Mouse (Mus musculus) fibroblast of lung, adult 2 months (primary cell): ENCODE results near the gene Rras.

Experiments used
- DNase-seq: peaks from one replicate; pipeline ENCODE4 v3.0.0-alpha.2; 2011; ENCODE audit warnings: low read depth

Gene Rras

GRCm38 (mm10) chr7:45027761-45028160, 10.0 kb downstream of the Rras start:
- no peak for DNase-seq

DNA sequence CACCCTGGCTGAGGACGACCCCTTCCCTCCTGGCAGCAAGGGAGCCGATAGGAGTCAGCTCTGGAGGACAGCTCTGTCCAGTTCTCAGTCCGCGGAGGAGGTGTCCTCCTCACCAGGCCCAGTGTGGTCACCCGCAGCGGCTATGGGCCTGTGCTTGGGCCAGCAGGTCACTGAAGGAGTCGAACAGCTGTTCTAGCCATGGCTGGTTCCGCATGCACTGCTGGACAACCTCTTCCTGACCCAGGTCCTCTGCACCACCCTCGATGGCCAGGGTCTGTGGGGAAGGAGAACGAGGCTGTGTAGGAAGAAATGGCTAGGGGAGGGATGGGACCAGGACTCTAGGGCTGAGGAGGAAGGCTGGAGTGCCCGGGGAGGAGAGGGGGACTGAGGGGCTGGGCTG, 10.6 kb downstream of the Rras start:
- DNase-seq: no peak

DNA sequence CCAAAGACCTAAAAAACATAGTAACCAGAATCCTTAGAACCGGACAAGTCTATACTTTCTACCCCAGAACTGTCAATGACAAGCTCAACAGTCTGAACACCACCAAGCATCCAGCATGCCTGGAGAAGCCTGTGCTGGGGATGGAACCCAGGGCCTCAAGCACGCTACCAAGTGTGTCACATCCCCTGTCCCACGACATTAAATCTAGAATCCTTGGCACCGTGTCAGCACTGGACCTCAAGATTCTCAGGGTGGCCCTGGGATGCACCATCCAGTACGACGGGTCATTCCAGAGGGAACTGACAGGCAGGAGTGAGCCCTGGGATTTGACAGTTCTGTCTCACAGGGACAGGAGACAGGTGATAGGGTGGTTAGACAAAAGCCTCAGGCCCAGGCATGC, 12.2 kb downstream of the Rras start:
- no peak for DNase-seq

DNA sequence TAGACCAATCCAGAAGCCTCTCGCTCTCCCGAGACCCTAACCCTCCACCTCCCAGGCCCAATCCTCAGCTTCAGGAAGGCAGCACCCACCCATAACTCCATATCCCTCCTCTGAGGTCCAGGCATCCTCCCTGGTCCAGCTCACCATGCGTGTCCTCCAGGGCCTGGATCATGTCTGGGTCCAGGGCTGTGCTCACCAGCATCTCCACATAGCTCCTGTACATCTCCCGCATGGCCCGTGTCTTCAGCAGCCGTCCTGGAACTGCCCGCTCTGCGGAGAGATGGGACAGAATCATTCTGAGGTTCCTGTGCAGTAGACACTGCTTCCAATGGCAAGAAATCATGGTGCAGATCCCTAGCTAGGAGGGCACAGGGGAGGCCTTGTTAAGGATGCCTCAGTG, 13.1 kb downstream of the Rras start:
- DNase-seq: no peak

DNA sequence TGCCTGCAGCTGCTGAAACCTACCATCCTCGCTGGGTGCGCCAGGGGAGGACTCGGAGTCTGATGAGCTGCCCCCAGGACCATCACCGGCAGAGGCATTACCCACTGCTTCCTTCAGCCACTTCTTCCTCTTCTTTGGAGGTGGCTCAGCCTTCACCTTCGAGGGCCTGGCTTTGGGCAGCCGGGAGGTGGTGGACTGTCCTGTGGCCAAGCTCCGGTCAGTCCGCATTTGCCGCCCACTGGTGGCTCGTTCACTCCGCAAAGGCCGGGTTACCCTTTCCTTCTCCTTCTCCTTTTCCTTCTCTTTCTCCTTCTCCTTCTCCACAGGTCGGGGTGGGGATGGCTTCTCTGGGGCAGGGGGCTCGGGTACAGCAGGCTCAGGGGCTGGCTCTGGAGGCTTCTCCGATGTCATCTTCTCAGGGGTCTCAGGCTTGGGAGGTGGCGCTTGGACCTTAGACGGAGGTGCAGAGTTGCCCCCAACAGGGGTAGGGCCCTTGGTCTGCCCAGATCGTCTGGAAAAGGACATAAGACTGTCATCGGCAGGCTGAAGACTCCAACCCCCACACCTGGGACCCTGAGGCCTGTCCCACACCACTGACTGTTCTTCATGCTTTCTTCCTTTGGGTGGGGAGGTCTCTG, 16.1 kb downstream of the Rras start:
- DNase-seq: no peak

DNA sequence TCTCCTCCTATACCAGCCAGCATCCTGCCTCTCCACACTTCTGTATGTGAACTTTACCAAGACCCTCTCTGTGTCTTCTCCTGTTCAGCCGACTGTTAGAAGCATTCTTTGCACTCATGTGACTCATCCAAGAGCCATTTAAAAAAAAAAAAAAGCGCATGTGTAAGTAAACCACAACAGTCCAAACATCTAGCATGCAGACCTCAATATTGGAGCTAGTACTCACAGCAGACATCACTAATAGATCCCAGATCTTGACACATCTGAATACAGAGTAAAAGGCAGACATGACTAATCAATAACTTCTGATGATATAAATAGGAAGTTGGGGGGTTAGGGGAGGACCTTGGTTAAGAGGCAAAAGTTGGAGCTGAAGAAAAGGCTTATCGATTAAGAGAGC, 17.9 kb downstream of the Rras start:
- no peak for DNase-seq

- DNase-seq: no peak
Measured at GRCm38 (mm10) chr7:45036702-45037101, 18.9 kb downstream of the Rras start.

GRCm38 (mm10) chr7:45037720-45038361, 20.1 kb downstream of the Rras start:
- DNase-seq: no peak

- no peak for DNase-seq
Measured at GRCm38 (mm10) chr7:45038411-45038810, 20.6 kb downstream of the Rras start.

DNA sequence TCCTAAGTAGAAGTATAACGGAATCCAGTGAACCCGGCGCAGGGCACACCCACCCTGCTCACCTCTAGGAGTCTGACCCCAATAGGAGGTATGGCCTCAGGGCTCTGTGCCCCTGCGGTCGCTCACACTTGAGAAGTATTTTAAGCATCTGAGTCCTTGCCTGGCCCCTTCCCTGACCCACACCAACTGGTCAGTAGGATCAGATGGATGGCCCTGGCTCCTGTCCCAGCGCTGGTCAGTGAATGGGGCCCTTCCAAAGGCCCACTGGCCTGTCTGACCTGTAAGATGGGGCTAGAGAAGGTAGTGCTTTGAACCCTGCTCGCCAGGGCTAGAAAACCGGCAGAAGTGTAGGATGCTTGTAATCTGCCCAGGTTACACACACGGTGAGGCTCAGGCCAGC, 23.1 kb downstream of the Rras start:
- no peak for DNase-seq

- no peak for DNase-seq
Measured at GRCm38 (mm10) chr7:45043307-45043706, 25.5 kb downstream of the Rras start.

- DNase-seq: no peak
Measured at GRCm38 (mm10) chr7:45045741-45046140, 28.0 kb downstream of the Rras start.

GRCm38 (mm10) chr7:45046853-45047350, 29.1 kb downstream of the Rras start:
- no peak for DNase-seq

GRCm38 (mm10) chr7:45047491-45047890, 29.7 kb downstream of the Rras start:
- no peak for DNase-seq

DNA sequence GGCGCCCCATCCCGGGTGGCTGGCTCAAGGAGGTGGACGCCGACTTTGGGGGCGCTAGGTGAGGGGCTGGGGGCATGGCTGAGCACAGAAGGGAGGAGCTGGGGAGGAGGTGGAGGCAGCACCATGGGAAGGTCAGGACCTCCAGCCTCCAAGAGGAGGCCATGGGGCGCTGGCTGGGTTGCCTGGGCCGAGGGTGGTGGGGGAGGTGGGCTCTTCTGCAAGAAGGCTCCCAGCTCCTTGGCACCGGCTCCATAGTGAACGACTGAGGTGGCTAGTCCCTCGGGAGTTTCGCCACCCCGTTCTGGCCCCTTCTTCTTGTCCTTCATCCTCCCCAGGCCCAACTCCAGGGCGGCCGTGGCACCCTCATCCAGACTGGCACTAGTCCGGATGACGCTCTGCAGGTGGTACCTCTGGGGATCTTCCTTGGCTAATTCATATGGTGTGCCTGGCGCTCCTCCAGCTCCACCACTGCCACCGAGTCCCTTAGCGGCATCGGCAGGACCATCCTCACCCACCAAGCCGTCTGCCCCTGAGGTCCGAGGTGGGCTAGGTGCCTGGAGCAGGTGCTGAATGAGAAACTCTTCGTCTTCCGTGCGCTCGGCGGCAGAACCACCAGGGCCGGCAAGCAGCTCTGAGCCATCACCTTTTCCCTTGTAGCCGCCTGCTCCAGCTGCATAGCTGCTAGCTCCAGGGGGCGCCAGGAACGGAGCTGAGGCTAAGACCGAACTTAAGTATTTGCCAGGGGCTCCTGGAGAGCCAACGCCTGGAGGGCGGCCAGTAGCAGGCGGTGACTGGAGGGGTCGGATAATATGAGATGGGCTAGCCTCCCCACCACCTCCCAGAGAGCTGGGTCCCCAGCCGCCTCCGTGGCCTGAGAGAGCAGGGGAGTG, 30.5 kb downstream of the Rras start:
- DNase-seq: no peak

DNA sequence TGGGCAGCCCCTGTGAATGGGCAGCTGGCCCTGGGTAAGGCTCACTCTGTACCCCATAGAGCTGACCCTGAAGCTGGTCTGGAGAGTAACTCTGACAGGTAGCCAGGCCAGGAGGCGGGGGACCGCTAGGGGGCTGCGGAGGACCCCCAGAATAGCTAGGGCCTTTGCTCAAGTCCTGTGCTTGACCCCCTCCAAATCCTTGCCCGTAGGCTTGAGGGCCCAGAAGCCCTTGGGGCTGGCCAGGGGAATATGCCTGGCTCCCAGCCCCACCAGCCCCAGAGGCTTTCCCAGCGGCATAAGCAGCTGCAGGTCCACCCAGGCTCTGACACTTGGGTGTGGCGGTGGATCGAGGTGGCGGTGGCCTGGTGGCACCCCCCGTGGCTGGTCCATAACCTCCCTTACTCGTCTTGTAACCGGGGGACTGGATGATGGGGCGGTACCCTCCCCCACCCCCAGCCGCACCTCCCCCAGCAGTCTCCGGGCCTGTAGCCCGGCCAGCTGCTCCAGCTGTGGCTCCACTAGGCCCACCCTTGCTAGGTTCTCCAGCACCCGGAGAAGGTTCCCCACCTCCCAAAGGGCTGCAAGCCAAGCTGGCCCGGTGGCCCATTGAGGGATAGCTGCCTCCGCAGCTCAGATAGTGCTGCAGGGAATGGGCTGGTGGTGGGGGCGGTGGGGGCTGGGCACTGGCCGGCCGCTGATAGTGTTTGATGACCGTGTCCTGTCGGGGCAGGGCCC, 31.3 kb downstream of the Rras start:
- no peak for DNase-seq

- peak; percentile 57 for DNase-seq
Measured at GRCm38 (mm10) chr7:45050945-45051600, 33.3 kb downstream of the Rras start.

DNA sequence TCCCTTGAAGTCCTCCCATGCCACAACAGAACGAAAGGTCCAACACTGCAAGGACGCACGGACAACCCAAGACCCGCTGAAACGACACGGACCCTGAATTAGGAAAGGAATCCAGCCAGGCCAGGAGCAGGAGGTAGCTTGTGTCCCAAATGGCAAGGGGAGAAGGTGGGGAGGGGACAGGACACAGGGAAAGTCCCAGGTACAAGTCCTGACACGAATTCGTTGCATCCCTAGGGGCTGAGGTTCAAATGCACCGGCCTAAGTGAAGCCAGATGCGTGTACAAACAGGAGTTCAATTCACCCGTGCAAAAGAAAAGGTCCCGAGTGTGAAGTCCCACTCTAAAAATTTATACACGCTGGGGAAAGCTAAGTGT, 33.8 kb downstream of the Rras start:
- no peak for DNase-seq

GRCm38 (mm10) chr7:45052181-45052861, 34.6 kb downstream of the Rras start:
- no peak for DNase-seq

GRCm38 (mm10) chr7:45052862-45053116, 35.0 kb downstream of the Rras start, which contains the start of gene Prr12:
TSS of gene Prr12 (minus strand) at chr7:45052881.
- DNase-seq: no peak
